21 mouse cellular contexts compared by ENCODE assay signal in genomic region chr13:111815017-111815416, GRCm38 (mm10). TPM values are rescaled to one million over a fixed set of nuclear protein-coding genes. Genes with fewer than 3 reads are reported as not detected.
DNase-seq lines count a peak whose midpoint lies in the region; ATAC-seq and TF ChIP-seq lines count a peak whose summit lies in the region.
"Had no signal": no experiment of that assay in that cellular context is flagged by ENCODE, and none has a peak within 500 bp of the region (broad histone marks: within the 10 kb centered on the region; RNA-seq: fewer than 3 reads in every experiment).

No protein-coding gene starts in this region.

- 0 out of 2 replicates have a peak, but pooled peaks cover 5% of the 10 kb centered on the region for H3K27me3 ChIP-seq in forebrain, postnatal 0 days (ENCODE audit: insufficient read depth, low read length)
- peaks cover 2% of the 10 kb centered on the region; the same call in 1 of the 2 replicates for H3K27me3 ChIP-seq in forebrain, embryonic 11.5 days (ENCODE audit: control insufficient read depth, insufficient read depth, low read length)
- H3K27me3 ChIP-seq in kidney, postnatal 0 days (ENCODE audit: insufficient read depth, low read length): no peaks in the 10 kb centered on the region
- no peaks in the 10 kb centered on the region for H3K27me3 ChIP-seq in CH12.LX (replicated peaks)
- H3K27me3 ChIP-seq: limb, embryonic 15.5 days had no signal

- no peaks in the 10 kb centered on the region for H3K36me3 ChIP-seq in forebrain, postnatal 0 days (ENCODE audit: insufficient read depth)
- no peaks in the 10 kb centered on the region for H3K36me3 ChIP-seq in forebrain, embryonic 11.5 days (ENCODE audit: control insufficient read depth, insufficient read depth, low read length)
- H3K36me3 ChIP-seq in kidney, postnatal 0 days (ENCODE audit: insufficient read depth, low read length): no peaks in the 10 kb centered on the region
- no peaks in the 10 kb centered on the region for H3K36me3 ChIP-seq in CH12.LX (replicated peaks in 1 of 2; ENCODE audit: control insufficient read depth in 1 of 2, insufficient read depth in 1 of 2, low read length in 1 of 2)
- H3K36me3 ChIP-seq: embryonic facial prominence, embryonic 13.5 days; forebrain, embryonic 15.5 days; limb, embryonic 15.5 days; midbrain, embryonic 10.5 days; neural tube, embryonic 13.5 days had no signal

- WGBS in forebrain, postnatal 0 days: 96% methylated on average over 7 of the region's 7 CpGs
- WGBS in forebrain, embryonic 11.5 days: 95% methylated on average over 7 of the region's 7 CpGs
- WGBS in kidney, postnatal 0 days: 98% methylated on average over 7 of the region's 7 CpGs

- H3K4me2 ChIP-seq in forebrain, postnatal 0 days (ENCODE audit: low read depth): no peak overlapping the region
- no peak overlapping the region for H3K4me2 ChIP-seq in forebrain, embryonic 11.5 days (ENCODE audit: low read depth, low read length, severe bottlenecking)
- H3K4me2 ChIP-seq in kidney, postnatal 0 days (ENCODE audit: low read length): no peak overlapping the region
- H3K4me2 ChIP-seq in CH12.LX (ENCODE audit: insufficient read depth, low read depth, poor library complexity, severe bottlenecking): no peak overlapping the region
- H3K4me2 ChIP-seq: embryonic facial prominence, embryonic 13.5 days; forebrain, embryonic 15.5 days; limb, embryonic 15.5 days; neural tube, embryonic 13.5 days had no signal

- no peak overlapping the region for H3K27ac ChIP-seq in forebrain, postnatal 0 days (ENCODE audit: low read depth, low read length)
- no peak overlapping the region for H3K27ac ChIP-seq in forebrain, embryonic 11.5 days (ENCODE audit: low read depth, low read length)
- H3K27ac ChIP-seq in kidney, postnatal 0 days: no peak overlapping the region
- H3K27ac ChIP-seq in CH12.LX (ENCODE audit: insufficient read depth, low read depth): no peak overlapping the region
- H3K27ac ChIP-seq: embryonic facial prominence, embryonic 13.5 days; forebrain, embryonic 15.5 days; limb, embryonic 15.5 days; midbrain, embryonic 10.5 days; neural tube, embryonic 13.5 days had no signal

- H3K9ac ChIP-seq in forebrain, postnatal 0 days: no peak overlapping the region
- H3K9ac ChIP-seq in forebrain, embryonic 11.5 days (ENCODE audit: low read length): no peak overlapping the region
- H3K9ac ChIP-seq in kidney, postnatal 0 days (ENCODE audit: low read depth, low read length): no peak overlapping the region
- no peak overlapping the region for H3K9ac ChIP-seq in CH12.LX (ENCODE audit: insufficient read depth, low read depth)
- H3K9ac ChIP-seq: embryonic facial prominence, embryonic 13.5 days; forebrain, embryonic 15.5 days; limb, embryonic 15.5 days; neural tube, embryonic 13.5 days had no signal

- no peak for TF ChIP-seq POLR2A in CH12.LX (IDR thresholded peaks at IDR 0.05; ENCODE audit: low read depth, low read length)

- no peak overlapping the region for H3K4me3 ChIP-seq in forebrain, postnatal 0 days (ENCODE audit: low read depth, low read length)
- no peak overlapping the region for H3K4me3 ChIP-seq in forebrain, embryonic 11.5 days (ENCODE audit: low read depth, low read length)
- no peak overlapping the region for H3K4me3 ChIP-seq in kidney, postnatal 0 days (replicated peaks; ENCODE audit: low read depth, low read length)
- no peak overlapping the region for H3K4me3 ChIP-seq in CH12.LX (replicated peaks in 1 of 3; ENCODE audit: low read depth in 2 of 3, low read length in 2 of 3, poor library complexity in 1 of 3)
- H3K4me3 ChIP-seq: embryonic facial prominence, embryonic 13.5 days; forebrain, embryonic 15.5 days; limb, embryonic 15.5 days; midbrain, embryonic 10.5 days; neural tube, embryonic 13.5 days had no signal

- TF ChIP-seq RAD21 in CH12.LX (IDR thresholded peaks at IDR 0.05; ENCODE audit: low read depth, low read length): no peak; the same call in none of the 2 replicates

- H3K79me2 ChIP-seq in CH12.LX (replicated peaks; ENCODE audit: control insufficient read depth, extremely low read depth, insufficient read depth, poor library complexity, severe bottlenecking): no peaks in the 10 kb centered on the region

- H3K9me3 ChIP-seq in forebrain, postnatal 0 days (ENCODE audit: low read length): no peaks in the 10 kb centered on the region
- H3K9me3 ChIP-seq in forebrain, embryonic 11.5 days (ENCODE audit: control insufficient read depth, low read length): no peaks in the 10 kb centered on the region; the same call in 1 of the 2 replicates
- H3K9me3 ChIP-seq in kidney, postnatal 0 days (replicated peaks; ENCODE audit: low read length): no peaks in the 10 kb centered on the region
- peaks cover 6% of the 10 kb centered on the region for H3K9me3 ChIP-seq in CH12.LX (replicated peaks; ENCODE audit: low read length)
- H3K9me3 ChIP-seq: forebrain, embryonic 15.5 days; limb, embryonic 15.5 days; midbrain, embryonic 10.5 days; neural tube, embryonic 13.5 days had no signal

- dilution Hi-C loops in CH12.LX (cut with MboI; ENCODE audit: extremely low pct_ligation_motif_present, extremely low pct_unique_long_range_greater_than_20kb, low sequenced_read_pairs): no loop called here

- no peak for ATAC-seq in forebrain, postnatal 0 days
- no peak for ATAC-seq in forebrain, embryonic 11.5 days (replicated peaks; ENCODE audit: low FRiP score)
- ATAC-seq in kidney, postnatal 0 days (replicated peaks; ENCODE audit: low FRiP score, low read depth): no peak
- ATAC-seq: activated CD4-positive, CD25-positive, alpha-beta regulatory T cell, adult 4 months; forebrain, embryonic 15.5 days had no signal

- H3K4me1 ChIP-seq in forebrain, postnatal 0 days (ENCODE audit: insufficient read depth): no peaks in the 10 kb centered on the region
- no peaks in the 10 kb centered on the region for H3K4me1 ChIP-seq in forebrain, embryonic 11.5 days (replicated peaks; ENCODE audit: control insufficient read depth, insufficient read depth, low read length)
- H3K4me1 ChIP-seq in kidney, postnatal 0 days (replicated peaks; ENCODE audit: insufficient read depth, low read length): no peaks in the 10 kb centered on the region
- peaks cover 0 to 13% of the 10 kb centered on the region in 2 experiments; a peak in 2 of 4 replicates for H3K4me1 ChIP-seq in CH12.LX (ENCODE audit: control insufficient read depth in 1 of 2, insufficient read depth in 2 of 2)
- H3K4me1 ChIP-seq: limb, embryonic 15.5 days had no signal

- no peak for DNase-seq in forebrain, postnatal 0 days
- no peak for DNase-seq in forebrain, embryonic 11.5 days (ENCODE audit: low spot score)
- no peak for DNase-seq in kidney, postnatal 0 days (ENCODE audit: low spot score)
- DNase-seq in kidney, postnatal 25 days: no peak
- no peak for DNase-seq in CH12.LX (ENCODE audit: extremely low read depth)
- peak; percentile 69 for DNase-seq in ZHBTc4 (ENCODE audit: low read depth, low spot score)
- no peak for DNase-seq in gastrocnemius, postnatal 14 days
- no peak for DNase-seq in frontal cortex, postnatal 14 days (ENCODE audit: low spot score in 2 of 2)
- DNase-seq: adrenal gland, postnatal 10 days; cerebellum, adult 11 months; cerebellum, postnatal 14 days; heart, adult 18-20 months; kidney, adult 9 months; lung, postnatal 36 days; right cerebral cortex, adult 18-20 months had no signal

- 0 out of 2 replicates have a peak, but pooled peaks have one; percentile 18 for TF ChIP-seq CTCF in forebrain, postnatal 0 days (IDR thresholded peaks at IDR 0.05; ENCODE audit: low read depth)
- TF ChIP-seq CTCF in kidney, postnatal 0 days (IDR thresholded peaks at IDR 0.05; ENCODE audit: low read depth): peak; percentile 38
- TF ChIP-seq CTCF in CH12.LX (conservative IDR thresholded peaks at IDR 0.05 in 1 of 2, IDR thresholded peaks at IDR 0.05 in 1 of 2; ENCODE audit: low read depth in 2 of 2, low read length in 2 of 2): no peak

- intact Hi-C loops in gastrocnemius, postnatal 14 days (cut with DNase I; ENCODE audit: low total_unique reads): no loop called here

- no peak for TF ChIP-seq EP300 in CH12.LX (IDR thresholded peaks at IDR 0.05; ENCODE audit: low read length)

- in situ Hi-C loops in CH12.LX (cut with MboI; ENCODE audit: low pct_ligation_motif_present, low pct_unique_long_range_greater_than_20kb, low sequenced_read_pairs): loop anchor here (5.0 to 10.0 kb wide), 2 partner anchors 122 to 170 kb away; no protein-coding TSS in a partner anchor

TF ChIP-seq in CH12.LX, 34 proteins besides CTCF, POLR2A, EP300 and RAD21:
- TF ChIP-seq TCF12 (IDR thresholded peaks at IDR 0.05; ENCODE audit: low read depth, low read length) (no peak), SMC3 (IDR thresholded peaks at IDR 0.05; ENCODE audit: low read depth, low read length) (peak; percentile 8; the same call in 1 of the 2 replicates), ZNF384 (IDR thresholded peaks at IDR 0.05; ENCODE audit: low read depth, low read length) (peak; percentile 58)

RNA-seq across cellular contexts. Expression of gene Map3k1, which starts 6.2 kb away (rescaled TPM):
- 14.3 and 18.9 TPM in 2 replicates for total RNA-seq in forebrain, postnatal 0 days (2014; rRNA removed)
- 4.0 and 7.0 TPM in 2 replicates for polyA plus RNA-seq in forebrain, postnatal 0 days (2015; fragmentation: Nextera tagmentation; extraction: Ambion mirVana)
- 13.6 and 13.7 TPM in 2 replicates for polyA plus RNA-seq in forebrain, embryonic 11.5 days (2014; fragmentation: Nextera tagmentation; extraction: Ambion mirVana)
- 30.3 and 33.1 TPM in 2 replicates for polyA plus RNA-seq in kidney, postnatal 0 days (2015; fragmentation: Nextera tagmentation; extraction: Ambion mirVana)
- 37.9 and 48.7 TPM in 2 replicates for total RNA-seq in CH12.LX (2012; rRNA removed)
- total RNA-seq in CH12.LX (2014; rRNA removed): 7.7 and 10.7 TPM in 2 replicates
- 13.4 and 14.7 TPM in 2 replicates for polyA plus RNA-seq in CH12.LX (2012; ENCODE audit: insufficient read length, low read depth)
- total RNA-seq in gastrocnemius, postnatal 14 days (2021): 10 to 100 TPM; 11.9 to 13.4 TPM

Comparison
In these comparisons a context has a peak if more than half of its experiments do, and no peak if none do; other contexts are left out.
1. CTCF ChIP-seq: peak in forebrain, postnatal 0 days (single experiment) and kidney, postnatal 0 days (single experiment); none in CH12.LX (0 of 2).